Mouse (Mus musculus) heart, adult 8-10 months (tissue): Measurements from ENCODE around the gene Zc3h14. TPM values are rescaled to one million over a fixed set of nuclear protein-coding genes. Genes with fewer than 3 reads are reported as not detected.

ENCODE experiments used
- DNase-seq: peaks from one replicate; pipeline ENCODE4 v3.0.0; 2022; ENCODE audit warnings: low spot score
- total RNA-seq, 4 experiments: library from RNA; stranded (reverse); gene quantifications; 2 replicates each; pipeline ENCODE4 v1.2.4; 2022

The Zc3h14 gene
- total RNA-seq, 4 experiments from 2014 or later = 60.1 to 63.9 (median 61.8) TPM

- no peak for DNase-seq
Measured at GRCm38 (mm10) chr12:98737801-98738350, 8.9 kb upstream of the Zc3h14 start.

- no peak for DNase-seq
Measured at GRCm38 (mm10) chr12:98741011-98741501, 5.7 kb upstream of the Zc3h14 start.

GRCm38 (mm10) chr12:98745626-98746025 lies 1.1 kb upstream of the Zc3h14 start:
- no peak for DNase-seq

- DNase-seq = peak; percentile 54
Measured at GRCm38 (mm10) chr12:98746131-98746530, 633 bp upstream of the Zc3h14 start.

- DNase-seq = no peak
Measured at GRCm38 (mm10) chr12:98747380-98747753, 603 bp downstream of the Zc3h14 start.

GRCm38 (mm10) chr12:98757636-98758035 lies 10.9 kb downstream of the Zc3h14 start:
- DNase-seq = no peak

GRCm38 (mm10) chr12:98759700-98760099 lies 12.9 kb downstream of the Zc3h14 start:
- no peak for DNase-seq

- no peak for DNase-seq
Measured at GRCm38 (mm10) chr12:98766241-98766640, 19.5 kb downstream of the Zc3h14 start.

GRCm38 (mm10) chr12:98777509-98777908 lies 30.7 kb downstream of the Zc3h14 start:
- DNase-seq = no peak

- peak; percentile 6 for DNase-seq
Measured at GRCm38 (mm10) chr12:98779148-98779547, 32.4 kb downstream of the Zc3h14 start.

- no peak for DNase-seq
Measured at GRCm38 (mm10) chr12:98784251-98784650, 37.5 kb downstream of the Zc3h14 start.

- DNase-seq = no peak
Measured at GRCm38 (mm10) chr12:98795731-98796318, 49.1 kb downstream of the Zc3h14 start.

GRCm38 (mm10) chr12:98800334-98800733 lies 53.6 kb downstream of the Zc3h14 start:
- DNase-seq = no peak

GRCm38 (mm10) chr12:98802245-98802644 lies 55.5 kb downstream of the Zc3h14 start:
- DNase-seq = no peak

- no peak for DNase-seq
Measured at GRCm38 (mm10) chr12:98804078-98804748, 57.4 kb downstream of the Zc3h14 start.

GRCm38 (mm10) chr12:98820781-98821180 lies 74.0 kb downstream of the Zc3h14 start:
- DNase-seq = no peak

GRCm38 (mm10) chr12:98831122-98831521 lies 84.4 kb downstream of the Zc3h14 start:
- no peak for DNase-seq

- no peak for DNase-seq
Measured at GRCm38 (mm10) chr12:98832929-98833598, 86.3 kb downstream of the Zc3h14 start.

- no peak for DNase-seq
Measured at GRCm38 (mm10) chr12:98833901-98834300, 87.1 kb downstream of the Zc3h14 start.

GRCm38 (mm10) chr12:98834879-98835278 lies 88.1 kb downstream of the Zc3h14 start:
- DNase-seq = peak; percentile 4

GRCm38 (mm10) chr12:98835466-98835865 lies 88.7 kb downstream of the Zc3h14 start:
- DNase-seq = no peak
